Mouse (Mus musculus) left cerebral cortex, adult 8-10 months (tissue): ENCODE measurements at regions not wholly inside any gene's neighbourhood (a gene's known extent, or its start where the extent isn't known, plus 50 kb on each side); places are given as distances from the start of the nearest gene placed in this dataset.

Experiments used
- DNase-seq, 2 experiments: peaks; one replicate each; pipeline ENCODE4 v3.0.0; 2022; ENCODE audit warnings: low spot score in 2 of 2

DNA sequence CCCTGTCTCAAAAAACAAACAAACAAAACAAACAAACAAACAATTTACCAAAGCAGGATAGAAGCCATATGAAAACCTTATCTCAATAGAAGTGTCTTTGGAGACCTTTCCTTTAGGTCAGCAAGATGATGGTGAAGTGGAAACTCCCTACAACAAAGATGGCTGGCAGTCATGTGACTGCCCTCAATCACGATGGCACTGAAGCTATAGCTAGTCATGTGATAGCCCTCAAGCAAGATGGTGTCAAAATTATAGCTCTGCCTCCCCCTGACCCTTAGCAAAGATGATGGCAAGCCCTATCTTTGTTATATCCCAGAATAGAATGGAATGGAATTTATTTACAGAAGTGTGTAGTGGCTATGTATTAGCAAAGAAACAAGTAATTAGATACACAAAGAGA, 423.2 kb downstream of the 1810013L24Rik start:
- no peak for DNase-seq

DNA sequence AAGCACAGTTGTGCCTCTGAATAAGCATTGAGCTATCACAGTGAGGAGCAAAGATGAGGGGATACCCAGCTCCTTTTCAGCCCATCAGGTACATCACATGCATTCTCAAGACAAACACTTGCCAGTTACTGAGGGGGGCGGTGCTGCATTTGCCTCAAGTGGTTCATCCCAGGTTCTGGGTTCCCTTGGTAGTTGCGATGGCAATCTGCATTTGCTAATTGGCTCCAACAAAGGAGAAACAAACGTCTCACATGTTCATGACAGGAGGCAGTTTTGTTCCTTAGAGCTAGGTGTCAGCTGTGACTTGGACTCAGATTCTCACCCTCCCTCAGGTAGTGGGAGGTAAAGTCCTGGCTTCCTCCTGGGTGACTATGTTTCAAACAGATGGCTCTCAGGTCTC, 425.5 kb downstream of the 1810013L24Rik start:
- peak in 1 of 2 experiments; percentile 33 for DNase-seq

DNA sequence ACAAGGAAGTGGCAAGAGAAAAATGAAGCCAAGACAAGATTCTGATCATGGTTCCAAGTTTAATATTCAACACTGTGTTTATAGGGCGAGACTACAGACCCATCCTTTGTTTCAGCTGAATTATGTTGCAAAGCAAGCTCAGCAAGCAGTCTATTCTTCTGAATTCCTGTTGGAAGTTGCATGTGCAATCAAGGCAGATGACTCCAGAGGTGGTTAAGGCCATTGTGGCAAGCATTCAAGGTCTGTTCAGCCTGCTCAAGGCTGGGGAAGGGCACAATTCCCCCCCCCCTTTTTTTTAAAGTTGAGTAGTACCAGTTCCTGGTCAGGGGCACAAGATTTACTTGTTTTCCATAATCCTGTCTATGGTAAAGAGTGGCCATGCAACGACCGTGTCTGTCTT, 431.1 kb downstream of the 1810013L24Rik start:
- no peak for DNase-seq

DNA sequence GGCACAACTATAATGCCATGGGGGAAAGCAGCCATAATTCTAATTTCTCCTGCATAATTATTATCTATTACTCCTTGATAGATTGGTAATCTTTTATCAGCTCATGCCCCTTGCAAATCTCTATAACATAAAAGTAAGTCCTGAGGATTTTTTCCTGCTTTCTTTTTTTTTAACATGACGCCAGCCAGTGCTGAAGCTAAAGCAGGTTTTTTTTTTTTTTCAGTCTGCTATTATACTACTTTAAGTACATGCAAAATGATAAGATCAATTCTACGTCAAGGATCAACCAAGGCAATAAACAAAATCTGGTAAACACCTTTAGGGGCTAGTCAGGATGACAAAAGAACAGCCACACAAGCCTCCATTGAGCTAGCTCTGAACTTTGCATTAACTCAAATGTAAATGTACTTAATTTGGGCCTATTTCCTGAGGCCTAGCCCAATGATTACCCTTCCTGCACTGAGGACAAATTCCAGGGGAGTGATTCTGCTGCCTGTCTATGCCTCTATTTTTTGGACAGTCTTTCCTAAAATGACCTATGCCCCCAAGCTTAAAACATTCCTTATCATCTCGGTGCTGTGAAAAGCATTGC, 434.8 kb downstream of the 1810013L24Rik start:
- no peak for DNase-seq

DNA sequence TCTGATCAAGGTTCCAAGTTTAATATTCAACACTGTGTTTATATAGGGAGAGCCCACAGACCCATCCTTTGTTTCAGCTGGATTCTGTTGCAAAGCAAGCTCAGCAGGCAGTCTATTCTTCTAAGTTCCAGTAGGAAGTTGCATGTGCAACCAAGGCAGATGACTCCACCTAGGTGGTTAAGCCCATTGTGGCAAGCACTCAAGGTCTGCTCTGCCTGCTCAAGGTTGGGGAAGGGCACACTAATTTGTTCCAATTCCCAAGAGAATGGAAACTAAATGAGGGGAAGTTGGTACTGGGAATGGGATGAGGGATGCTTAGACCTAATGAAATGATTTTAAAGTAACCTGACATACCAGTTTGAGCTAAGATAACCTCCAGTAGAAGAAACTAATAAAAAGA, 437.3 kb downstream of the 1810013L24Rik start:
- DNase-seq = no peak

DNA sequence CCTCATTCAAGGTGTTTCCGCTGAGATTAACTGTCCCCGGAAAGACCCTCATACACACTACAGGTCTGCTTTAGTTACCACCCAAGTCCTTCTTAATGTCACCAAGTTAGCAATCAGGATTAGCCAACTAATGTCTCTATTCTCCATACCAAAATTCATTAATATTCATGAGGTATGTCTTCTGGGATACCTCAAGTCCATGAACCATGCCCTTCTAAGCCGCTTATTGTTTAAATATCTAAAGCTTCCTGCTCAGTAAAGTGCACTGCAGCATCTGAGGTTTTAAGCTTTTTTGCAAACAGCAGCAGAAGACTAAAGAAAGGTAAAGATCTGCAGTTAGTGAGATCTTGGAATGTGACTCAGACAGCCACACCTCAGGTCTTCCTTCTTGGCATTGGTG, 440.2 kb downstream of the 1810013L24Rik start:
- no peak for DNase-seq

DNA sequence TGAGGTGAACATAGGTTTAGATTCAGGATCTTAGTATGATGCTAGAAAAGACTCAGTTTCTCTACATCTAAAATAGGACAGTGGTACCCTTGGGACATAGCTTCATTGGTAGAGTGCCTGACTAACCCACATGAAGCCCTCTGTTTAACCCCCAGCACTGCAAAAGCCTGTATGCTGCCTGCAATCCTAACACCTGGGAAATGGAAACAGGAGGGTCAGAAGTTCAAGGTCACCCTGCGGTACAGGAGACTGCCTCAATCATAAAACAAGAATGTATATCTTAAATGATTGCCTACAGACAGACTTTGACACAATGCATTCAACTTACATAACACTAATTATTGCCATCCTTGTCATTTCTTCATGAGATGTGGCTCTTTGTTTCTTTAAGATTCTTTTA, 440.8 kb downstream of the 1810013L24Rik start:
- no peak for DNase-seq

DNA sequence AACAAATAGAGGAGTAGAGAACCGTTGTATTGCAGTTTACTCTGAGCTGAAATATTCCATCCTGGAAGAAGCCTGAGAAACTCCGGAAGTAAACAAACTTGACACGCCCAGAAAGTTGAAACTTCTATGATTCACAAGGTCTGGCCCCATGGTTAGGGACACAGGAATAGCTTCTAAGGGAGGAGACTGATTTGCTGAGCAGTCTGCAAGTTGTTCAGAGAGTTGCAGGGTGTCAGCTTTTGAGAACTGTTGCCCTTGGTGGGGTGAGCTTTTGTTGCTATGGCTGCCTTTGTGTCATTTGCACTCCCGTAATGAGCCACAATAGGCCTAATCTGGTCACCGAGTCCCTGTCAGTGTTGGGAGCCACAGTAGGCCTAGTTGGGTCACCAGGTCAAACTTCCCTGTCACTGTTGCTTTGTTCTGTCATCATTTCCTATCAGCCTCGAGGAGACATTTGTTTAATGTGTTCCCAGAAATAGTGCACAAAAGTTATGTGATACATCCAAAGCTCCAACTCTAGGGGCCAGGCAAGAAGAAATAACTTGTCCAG, 443.9 kb downstream of the 1810013L24Rik start:
- no peak for DNase-seq

DNA sequence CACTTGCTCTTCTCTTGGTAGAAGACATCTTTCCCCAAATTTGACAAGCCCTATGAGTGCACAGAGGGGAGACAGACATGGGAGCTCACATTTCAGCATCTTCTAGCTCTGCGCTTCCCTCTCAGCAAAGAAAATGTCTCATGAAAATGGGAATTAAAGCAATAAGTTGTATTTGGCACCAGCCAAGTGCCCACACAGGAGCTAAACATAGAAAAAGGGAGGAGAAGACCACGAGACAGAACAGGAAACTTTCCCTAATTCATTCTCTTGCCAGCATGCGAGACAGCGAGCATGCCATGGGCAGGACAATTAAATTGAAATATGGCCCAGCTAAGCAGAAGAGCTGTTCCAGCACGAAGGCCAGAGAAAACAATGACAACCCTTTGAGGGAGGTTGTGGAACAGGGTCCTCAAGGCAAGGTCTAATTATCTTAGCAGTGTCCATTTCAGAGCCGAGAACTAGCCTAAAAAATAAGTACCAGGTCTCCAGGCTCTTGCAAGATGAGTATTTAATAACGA, 444.7 kb downstream of the 1810013L24Rik start:
- peak in 1 of 2 experiments; percentile 36 for DNase-seq

DNA sequence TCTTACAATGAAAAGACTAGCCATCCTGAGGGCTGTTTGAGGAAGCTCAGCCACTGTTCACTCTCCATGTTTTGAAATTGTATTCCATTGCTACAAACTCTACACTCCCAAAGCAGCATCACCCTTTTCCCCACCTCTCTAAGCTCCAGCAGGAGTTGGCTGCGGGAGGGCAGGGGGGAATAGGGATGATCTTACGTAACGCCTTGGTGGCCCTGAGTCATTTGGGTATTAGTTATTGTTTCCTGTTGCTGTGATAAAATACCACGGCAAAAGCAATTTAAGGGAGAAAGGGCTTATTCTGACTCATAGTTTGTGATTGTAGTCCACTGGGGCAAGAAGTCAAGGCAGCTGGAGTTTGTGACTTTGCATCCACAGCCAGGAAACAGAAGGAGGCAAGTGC, 445.5 kb downstream of the 1810013L24Rik start:
- DNase-seq = no peak

DNA sequence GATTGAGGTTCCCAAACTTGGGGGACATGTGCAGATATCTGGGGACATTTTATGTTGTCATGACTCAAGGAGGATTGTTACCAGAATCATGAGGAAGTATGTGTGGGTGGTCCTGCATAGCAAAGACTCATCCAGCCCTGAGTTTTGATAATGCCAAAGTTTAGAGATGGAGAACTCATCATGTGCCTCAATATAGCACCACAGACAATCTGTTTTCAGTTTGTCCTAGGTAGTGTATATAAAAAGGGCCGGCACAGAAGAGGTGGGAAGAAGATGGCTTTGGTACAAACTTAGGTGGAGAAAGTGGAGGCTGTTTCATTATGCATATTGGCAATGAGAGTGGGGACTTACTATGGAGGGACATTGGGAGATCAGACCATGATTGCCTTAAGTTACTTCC, 447.2 kb downstream of the 1810013L24Rik start:
- no peak for DNase-seq

DNA sequence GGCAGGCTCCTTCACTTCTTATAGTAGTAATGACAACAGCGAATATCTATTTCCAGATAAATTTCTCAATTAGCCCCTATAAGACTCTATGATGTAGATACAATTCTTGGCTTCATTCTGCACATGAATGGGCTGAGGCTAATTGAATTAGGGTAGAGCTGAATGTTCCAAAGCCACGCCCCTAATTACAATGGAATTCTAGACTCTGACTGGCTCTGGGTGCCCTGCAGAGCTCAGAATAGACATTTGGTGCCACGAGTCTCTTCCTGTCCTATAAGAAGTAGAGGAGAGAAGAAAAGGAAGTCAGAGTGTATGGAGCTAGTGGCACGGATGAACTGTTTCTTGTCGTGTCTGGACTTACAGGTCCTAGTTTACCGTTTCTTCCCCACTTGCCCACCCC, 449.8 kb downstream of the 1810013L24Rik start:
- DNase-seq = no peak

DNA sequence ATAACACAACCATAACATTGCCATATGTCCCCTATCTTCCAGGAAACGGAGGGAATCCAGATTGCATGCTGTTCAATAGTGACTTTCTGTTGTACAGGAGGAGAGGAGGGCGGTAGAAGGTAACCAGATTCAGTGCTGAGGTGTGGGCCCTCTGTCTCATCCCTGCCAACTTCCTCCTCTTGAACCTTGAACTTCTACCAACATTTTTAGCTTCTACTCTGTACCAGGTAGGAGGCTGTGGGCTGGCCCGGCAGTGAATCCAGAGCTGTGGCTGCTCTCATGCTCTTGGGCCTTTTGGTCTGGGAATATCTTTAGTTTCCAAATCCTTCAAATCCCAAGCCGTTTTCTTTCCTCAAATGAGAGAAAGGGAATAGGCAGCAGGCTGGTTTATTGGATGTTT, 450.5 kb downstream of the 1810013L24Rik start:
- no peak for DNase-seq

DNA sequence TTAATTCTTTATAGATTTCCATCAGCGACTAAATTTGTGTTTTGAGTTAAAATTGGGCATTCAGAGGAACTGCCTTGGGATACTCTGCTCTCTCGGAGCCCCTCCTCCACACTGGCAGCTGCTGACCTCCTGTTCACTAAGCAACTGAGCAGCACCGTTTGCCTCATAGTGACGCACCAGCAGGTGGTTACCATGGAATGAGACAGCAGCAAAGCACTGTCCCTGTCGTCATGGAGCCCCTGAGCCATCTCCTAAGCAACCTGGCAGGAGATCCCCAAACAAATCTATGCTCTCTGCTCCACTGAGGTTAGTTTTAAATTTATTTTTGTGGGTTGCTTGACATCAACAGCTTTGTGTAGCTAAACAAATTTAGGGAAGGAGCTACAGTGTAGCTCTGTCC, 451.0 kb downstream of the 1810013L24Rik start:
- peak in 1 of 2 experiments; percentile 78 for DNase-seq

DNA sequence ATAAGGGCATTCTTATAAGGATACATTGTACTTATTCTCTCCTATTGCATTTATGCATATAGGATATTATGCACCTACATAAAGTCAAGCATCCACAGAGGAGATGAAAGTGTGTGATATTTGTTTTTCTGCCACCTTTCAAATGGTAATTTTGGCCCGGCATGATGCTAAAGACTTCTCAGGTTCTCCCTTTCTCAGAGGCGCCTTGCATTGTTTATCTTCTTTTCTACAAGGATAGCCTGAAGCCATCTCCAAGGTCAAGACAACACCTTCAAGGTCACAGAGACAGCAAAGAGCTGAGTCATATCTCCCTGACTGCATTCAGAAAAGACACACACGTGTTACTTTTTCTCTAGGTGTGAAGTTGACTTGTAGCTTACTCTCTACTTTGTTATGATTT, 454.5 kb downstream of the 1810013L24Rik start:
- no peak for DNase-seq

DNA sequence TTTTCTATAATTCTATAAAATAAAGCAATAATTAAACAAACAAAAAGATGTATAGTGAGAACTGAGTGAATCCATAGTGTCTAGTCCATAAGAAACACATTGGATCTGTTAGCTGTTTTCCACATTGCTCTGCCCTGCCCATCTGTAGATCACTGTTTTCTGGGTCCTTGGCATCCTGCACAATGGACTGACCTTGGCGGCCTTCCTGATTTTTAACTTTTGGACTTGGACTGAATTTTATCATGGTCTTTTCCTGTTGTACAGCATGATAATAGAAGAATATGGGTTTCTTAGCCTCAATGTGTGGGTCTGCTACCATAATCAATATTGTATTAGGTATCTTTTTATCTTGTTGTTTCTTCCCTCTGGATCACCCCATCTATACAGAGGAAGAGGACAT, 456.0 kb downstream of the 1810013L24Rik start:
- DNase-seq = no peak

DNA sequence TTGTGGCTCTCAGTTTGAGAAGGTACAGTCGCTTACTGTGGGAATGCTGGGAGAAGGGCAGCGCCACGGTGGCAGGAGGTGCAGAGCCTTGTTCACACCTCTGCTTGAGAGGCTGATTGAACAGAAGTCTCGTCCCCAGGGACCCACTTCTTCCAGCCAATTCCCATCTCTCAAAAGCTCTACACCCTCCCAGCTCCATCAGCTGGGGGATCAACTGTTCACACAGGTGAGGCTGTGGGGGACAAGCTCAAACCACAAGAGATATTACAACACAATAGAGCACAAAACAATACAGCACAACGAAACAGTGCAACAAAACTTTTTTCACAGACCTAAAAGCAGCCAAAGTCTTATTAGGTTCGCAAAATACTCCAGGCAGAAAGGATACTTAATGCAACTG, 457.7 kb downstream of the 1810013L24Rik start:
- no peak for DNase-seq

DNA sequence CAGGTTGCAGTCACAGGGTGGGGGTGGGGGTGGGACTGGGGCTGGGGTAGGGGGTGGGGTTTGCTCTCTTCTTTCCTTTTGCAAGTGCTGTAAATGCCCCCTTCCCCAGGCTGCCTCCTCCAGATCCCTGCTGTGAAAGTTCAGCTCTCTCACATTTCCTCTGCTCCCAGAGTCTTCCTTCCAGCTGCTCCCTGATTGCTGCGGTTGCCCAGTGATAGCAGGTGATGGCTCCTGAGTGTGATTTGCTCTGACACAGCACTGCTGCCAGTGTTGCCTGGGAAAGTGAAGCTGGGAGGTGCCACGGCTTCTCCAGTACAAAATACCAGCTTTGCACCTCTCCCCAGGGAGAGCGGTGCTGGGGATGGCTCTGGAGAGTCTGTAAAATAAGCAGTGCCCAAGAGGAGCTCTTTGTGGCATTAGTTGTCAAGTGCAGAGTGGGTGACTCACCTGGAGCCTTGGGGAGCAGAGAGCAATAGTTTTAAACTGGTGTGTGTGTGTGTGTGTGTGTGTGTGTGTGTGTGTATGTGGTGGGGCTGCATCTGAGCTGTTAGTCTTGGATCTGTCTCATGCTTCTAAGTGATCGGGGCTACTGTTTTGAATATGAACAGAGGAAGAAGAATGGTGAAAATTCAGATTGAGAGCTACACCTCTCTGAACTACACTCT, 461.6 kb downstream of the 1810013L24Rik start:
- DNase-seq = no peak

DNA sequence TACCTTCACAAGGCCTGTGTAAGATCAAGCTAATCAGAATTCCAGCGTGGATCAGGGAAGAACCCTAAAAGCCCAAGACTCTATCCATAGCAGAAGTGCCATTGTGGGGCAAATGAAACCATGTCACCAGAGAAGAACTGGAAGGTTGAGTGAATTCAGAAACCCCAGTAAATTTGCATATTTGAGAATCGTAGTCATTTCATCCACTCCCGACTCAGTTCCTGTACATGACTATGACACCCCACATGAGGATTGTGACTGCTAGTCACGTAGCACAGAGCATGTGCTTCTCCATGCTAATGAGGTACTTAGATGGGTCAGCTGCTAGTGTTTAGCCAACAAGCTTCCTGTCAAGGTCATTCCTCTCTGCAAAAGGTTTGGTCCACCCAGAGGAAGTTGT, 473.2 kb downstream of the 1810013L24Rik start:
- DNase-seq = no peak

DNA sequence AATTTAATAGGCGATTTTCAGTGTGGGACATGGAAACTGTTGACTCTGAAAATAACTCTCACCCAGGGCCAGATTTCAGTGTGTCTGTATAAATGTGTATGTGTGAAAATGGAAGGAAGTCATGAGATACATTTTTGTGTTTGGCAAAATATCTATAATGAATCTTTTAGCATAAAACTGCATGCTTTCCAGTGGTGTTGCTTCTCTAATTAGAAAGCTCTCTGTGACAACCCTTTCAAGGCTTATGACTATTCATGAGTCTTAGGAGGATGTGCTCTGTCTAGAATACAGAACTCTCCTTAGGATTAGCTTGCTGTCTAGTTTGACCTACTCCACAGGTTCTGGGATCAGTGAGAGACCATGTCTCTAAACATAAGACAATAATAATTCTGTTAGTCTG, 474.2 kb downstream of the 1810013L24Rik start:
- DNase-seq = no peak

DNA sequence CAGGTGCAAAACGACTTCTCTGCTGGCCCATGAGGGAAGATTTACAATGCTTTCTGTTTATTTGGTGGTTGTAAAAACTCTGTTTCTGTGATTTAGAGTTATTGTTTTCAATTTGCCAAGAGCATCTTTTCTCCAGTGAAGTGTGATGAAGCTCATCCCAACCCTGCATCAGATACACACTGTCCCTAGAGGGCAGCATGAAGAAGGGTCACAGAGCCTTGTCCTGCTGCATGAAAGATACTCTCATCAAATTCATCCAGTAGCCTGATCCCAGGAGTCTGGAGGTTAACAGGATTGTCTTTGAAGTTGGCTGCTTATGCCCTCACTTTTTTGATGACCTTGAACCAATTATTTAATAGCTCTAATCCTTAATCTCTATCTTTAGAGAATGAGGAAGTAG, 480.8 kb downstream of the 1810013L24Rik start:
- no peak for DNase-seq

DNA sequence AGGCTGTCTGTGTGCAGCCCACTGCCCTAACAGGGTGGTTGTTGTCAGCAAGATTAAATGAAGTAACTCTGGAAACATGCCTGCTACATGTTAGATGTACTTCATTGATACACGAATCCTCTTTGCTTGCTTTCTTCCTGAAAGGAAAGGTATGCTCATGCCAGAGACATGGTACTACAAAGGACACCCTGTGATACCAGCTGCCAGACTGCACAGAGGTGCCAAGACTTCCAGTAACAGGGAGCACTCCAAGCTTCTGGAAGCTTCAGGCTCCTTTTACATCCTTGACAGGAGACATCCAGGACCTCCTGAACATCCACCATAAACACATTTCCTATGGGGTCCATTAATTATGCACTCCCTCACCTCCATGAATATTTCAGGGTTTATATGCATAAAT, 505.7 kb downstream of the 1810013L24Rik start:
- no peak for DNase-seq

DNA sequence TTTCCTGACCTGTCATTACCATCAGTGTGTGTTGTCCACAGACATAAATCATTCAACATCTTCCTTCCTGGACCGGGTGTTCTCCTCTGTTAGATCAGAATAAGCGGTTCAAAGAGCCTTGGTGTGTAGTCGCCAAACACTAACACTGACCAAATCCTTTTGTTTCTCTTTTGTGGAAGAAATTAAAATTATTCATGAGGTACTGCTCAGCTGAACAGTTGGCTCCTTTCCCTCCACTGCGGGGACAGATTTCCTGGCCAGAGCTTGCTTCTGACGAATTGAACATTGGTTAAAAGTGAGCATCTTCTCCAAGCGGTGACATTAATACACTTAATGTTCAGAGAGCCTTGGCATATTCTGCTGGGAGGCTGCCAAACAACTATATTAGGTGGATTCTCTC, 506.2 kb downstream of the 1810013L24Rik start:
- DNase-seq = no peak
